ENCODE assay signal across 8 mouse cellular contexts in genomic region chr1:174999265-175000200, GRCm38 (mm10).
DNase-seq lines count a peak whose midpoint lies in the region; ATAC-seq and TF ChIP-seq lines count a peak whose summit lies in the region.

No protein-coding gene starts in this region.

- no peak overlapping the region for H3K4me3 ChIP-seq in embryonic facial prominence, embryonic 11.5 days (ENCODE audit: low read depth, low read length)
- no peak overlapping the region for H3K4me3 ChIP-seq in kidney, adult 2 months (ENCODE audit: insufficient read depth, low read depth, low read length)
- H3K4me3 ChIP-seq in midbrain, postnatal 0 days (ENCODE audit: low read depth, low read length): no peak overlapping the region

- H3K9ac ChIP-seq in embryonic facial prominence, embryonic 11.5 days (replicated peaks; ENCODE audit: low read length): no peak overlapping the region
- no peak overlapping the region for H3K9ac ChIP-seq in midbrain, postnatal 0 days (replicated peaks; ENCODE audit: low read length, poor library complexity, severe bottlenecking)

- no peak for TF ChIP-seq POLR2A in kidney, adult 2 months (IDR thresholded peaks at IDR 0.05; ENCODE audit: low read depth, low read length)

- WGBS in embryonic facial prominence, embryonic 11.5 days: 69% methylated on average over 8 of the region's 8 CpGs
- 69% methylated on average over 8 of the region's 8 CpGs for WGBS in kidney, adult 2 months
- WGBS in midbrain, postnatal 0 days: 67% methylated on average over 8 of the region's 8 CpGs

- ATAC-seq in embryonic facial prominence, embryonic 11.5 days (replicated peaks; ENCODE audit: insufficient number of reproducible peaks, low FRiP score, low TSS enrichment, low read depth): 0 out of 2 replicates have a peak, but pooled peaks have one; percentile 39
- peak; percentile 81 for ATAC-seq in midbrain, postnatal 0 days (ENCODE audit: low FRiP score)
- no peak for ATAC-seq in megakaryocyte-erythroid progenitor cell, adult 5-6 weeks (replicated peaks; ENCODE audit: low FRiP score, low TSS enrichment, poor library complexity, severe bottlenecking)

- intact Hi-C loops in left cerebral cortex, postnatal 4 days (cut with DNase I): loop anchor here (2.0 to 10.0 kb wide), 2 partner anchors 403 to 525 kb away; no protein-coding TSS in a partner anchor

- TF ChIP-seq CTCF in kidney, adult 2 months (conservative IDR thresholded peaks at IDR 0.05; ENCODE audit: insufficient read depth, insufficient read length, low read depth, low read length): peak; percentile 79
- TF ChIP-seq CTCF in midbrain, postnatal 0 days (IDR thresholded peaks at IDR 0.05): peak; percentile 92

- no peak overlapping the region for H3K27ac ChIP-seq in embryonic facial prominence, embryonic 11.5 days (replicated peaks; ENCODE audit: low read depth, low read length)
- H3K27ac ChIP-seq in kidney, adult 2 months (ENCODE audit: insufficient read depth, low read depth, low read length): no peak overlapping the region
- no peak overlapping the region for H3K27ac ChIP-seq in midbrain, postnatal 0 days (ENCODE audit: low read depth, low read length)

- no peak overlapping the region for H3K4me2 ChIP-seq in embryonic facial prominence, embryonic 11.5 days (ENCODE audit: low read depth, low read length)
- no peak overlapping the region for H3K4me2 ChIP-seq in midbrain, postnatal 0 days (ENCODE audit: low read depth, low read length, poor library complexity, severe bottlenecking)

- H3K9me3 ChIP-seq in embryonic facial prominence, embryonic 11.5 days (replicated peaks; ENCODE audit: control insufficient read depth, low read length): no peaks in the 10 kb centered on the region
- H3K9me3 ChIP-seq in midbrain, postnatal 0 days (ENCODE audit: low read length): no peaks in the 10 kb centered on the region

- peak; percentile 36 for DNase-seq in right cerebral cortex, adult 18-20 months
- no peak for DNase-seq in right cerebral cortex, postnatal 36 days (ENCODE audit: low spot score in 2 of 2)
- peak; percentile 46 for DNase-seq in embryonic facial prominence, embryonic 11.5 days (ENCODE audit: low spot score)
- peak; percentile 8 for DNase-seq in kidney, adult 2 months
- peak; percentile 36 for DNase-seq in left cerebral cortex, postnatal 4 days
- peak; percentile 76 for DNase-seq in midbrain, postnatal 0 days (ENCODE audit: low spot score)
- peak; percentile 49 for DNase-seq in yolk sac, embryonic 10.5 days (ENCODE audit: low spot score)

- no peaks in the 10 kb centered on the region for H3K4me1 ChIP-seq in embryonic facial prominence, embryonic 11.5 days (ENCODE audit: control insufficient read depth, insufficient read depth, low read length)
- H3K4me1 ChIP-seq in kidney, adult 2 months (ENCODE audit: control insufficient read depth, insufficient read depth, low read length): no peaks in the 10 kb centered on the region
- H3K4me1 ChIP-seq in midbrain, postnatal 0 days (ENCODE audit: insufficient read depth, low read length): no peaks in the 10 kb centered on the region

- H3K27me3 ChIP-seq in embryonic facial prominence, embryonic 11.5 days (ENCODE audit: control insufficient read depth, insufficient read depth, low read length): no peaks in the 10 kb centered on the region
- H3K27me3 ChIP-seq in kidney, adult 2 months (replicated peaks; ENCODE audit: control insufficient read depth, insufficient read depth, low read length): no peaks in the 10 kb centered on the region
- H3K27me3 ChIP-seq in midbrain, postnatal 0 days (ENCODE audit: insufficient read depth, low read length): no peaks in the 10 kb centered on the region

- H3K36me3 ChIP-seq in embryonic facial prominence, embryonic 11.5 days (replicated peaks; ENCODE audit: control insufficient read depth, insufficient read depth, low read depth, low read length): no peaks in the 10 kb centered on the region
- no peaks in the 10 kb centered on the region for H3K36me3 ChIP-seq in kidney, adult 2 months (ENCODE audit: control insufficient read depth, insufficient read depth, low read length)
- no peaks in the 10 kb centered on the region for H3K36me3 ChIP-seq in midbrain, postnatal 0 days (ENCODE audit: insufficient read depth, low read length)

Comparison
In these comparisons a context has a peak if more than half of its experiments do, and no peak if none do; other contexts are left out.
1. DNase-seq: peak in right cerebral cortex, adult 18-20 months (single experiment), embryonic facial prominence, embryonic 11.5 days (single experiment), kidney, adult 2 months (single experiment), left cerebral cortex, postnatal 4 days (single experiment), midbrain, postnatal 0 days (single experiment) and yolk sac, embryonic 10.5 days (single experiment); none in right cerebral cortex, postnatal 36 days (0 of 2).